27 mouse cellular contexts compared by ENCODE assay signal in the genomic region with DNA sequence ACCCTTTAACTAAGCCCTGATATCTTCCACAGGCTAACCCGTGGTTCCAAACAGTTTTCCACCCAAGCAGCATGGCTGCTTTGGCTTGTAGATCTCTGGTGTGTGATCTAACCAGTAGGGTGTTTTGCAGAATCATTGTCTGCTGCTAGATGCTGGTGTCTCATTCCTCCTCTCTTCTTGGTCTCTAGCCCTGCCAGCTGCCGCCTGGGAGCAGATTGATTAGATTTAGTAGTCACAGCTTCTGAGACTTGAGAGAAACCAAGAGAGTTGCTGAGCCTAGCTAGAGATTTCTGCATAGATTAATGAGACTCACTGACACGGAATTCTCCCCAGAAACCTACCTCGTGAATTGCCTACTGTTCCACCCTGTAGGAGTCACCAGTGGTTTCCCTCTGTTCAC.
DNase-seq lines count a peak whose midpoint lies in the region; ATAC-seq and TF ChIP-seq lines count a peak whose summit lies in the region.
"Had no signal": no experiment of that assay in that cellular context is flagged by ENCODE, and none has a peak within 500 bp of the region (broad histone marks: within the 10 kb centered on the region; RNA-seq: fewer than 3 reads in every experiment).

No protein-coding gene starts in this region.

- TF ChIP-seq POLR2A in cortical plate, adult 2 months (IDR thresholded peaks at IDR 0.05; ENCODE audit: extremely low read depth, insufficient read depth, low read length) = no peak

- WGBS in intestine, embryonic 14.5 days = 81% methylated on average over 4 of the region's 4 CpGs
- WGBS in intestine, embryonic 15.5 days = 78% methylated on average over 4 of the region's 4 CpGs
- 74% methylated on average over 4 of the region's 4 CpGs for WGBS in neural tube, embryonic 15.5 days

- H3K27ac ChIP-seq in intestine, embryonic 14.5 days (ENCODE audit: low read depth) = no peak overlapping the region
- H3K27ac ChIP-seq in intestine, embryonic 15.5 days = no peak overlapping the region
- peak overlapping the region; percentile 4; the same call in 1 of the 2 replicates for H3K27ac ChIP-seq in neural tube, embryonic 15.5 days (replicated peaks)
- peak overlapping the region; percentile 70; the same call in 1 of the 2 replicates for H3K27ac ChIP-seq in cortical plate, adult 2 months (ENCODE audit: insufficient read depth, low read length)
- H3K27ac ChIP-seq: embryonic facial prominence, embryonic 10.5 days; embryonic facial prominence, embryonic 13.5 days; forebrain, embryonic 10.5 days; forebrain, embryonic 13.5 days; gastrocnemius, adult 2 months; hindbrain, embryonic 10.5 days; hindbrain, embryonic 13.5 days had no signal

- no peak for ATAC-seq in intestine, embryonic 14.5 days (replicated peaks; ENCODE audit: low FRiP score, low TSS enrichment, low read depth)
- no peak for ATAC-seq in intestine, embryonic 15.5 days
- no peak for ATAC-seq in neural tube, embryonic 15.5 days (ENCODE audit: low FRiP score)
- ATAC-seq in erythroid progenitor cell, adult 5-6 weeks (replicated peaks; ENCODE audit: low FRiP score, poor library complexity, severe bottlenecking) = no peak
- ATAC-seq: activated CD4-positive, CD25-positive, alpha-beta regulatory T cell, adult 4 months; CD4-positive, CD25-positive, alpha-beta regulatory T cell, adult 4 months; forebrain, embryonic 13.5 days; forebrain, embryonic 16.5 days; intestine, postnatal 0 days had no signal

- H3K9me3 ChIP-seq in intestine, embryonic 14.5 days (ENCODE audit: control insufficient read depth, low read length) = no peaks in the 10 kb centered on the region
- H3K9me3 ChIP-seq in intestine, embryonic 15.5 days = no peaks in the 10 kb centered on the region
- H3K9me3 ChIP-seq in neural tube, embryonic 15.5 days (replicated peaks) = no peaks in the 10 kb centered on the region
- H3K9me3 ChIP-seq: embryonic facial prominence, embryonic 10.5 days; embryonic facial prominence, embryonic 13.5 days; forebrain, embryonic 10.5 days; forebrain, embryonic 13.5 days; hindbrain, embryonic 10.5 days; hindbrain, embryonic 13.5 days had no signal

- H3K36me3 ChIP-seq in intestine, embryonic 14.5 days (ENCODE audit: control insufficient read depth, insufficient read depth, low read length) = peaks cover 7% of the 10 kb centered on the region
- H3K36me3 ChIP-seq in intestine, embryonic 15.5 days = no peaks in the 10 kb centered on the region
- H3K36me3 ChIP-seq in neural tube, embryonic 15.5 days = no peaks in the 10 kb centered on the region

- no peaks in the 10 kb centered on the region for H3K4me1 ChIP-seq in intestine, embryonic 14.5 days (replicated peaks; ENCODE audit: control insufficient read depth, insufficient read depth, low read length)
- no peaks in the 10 kb centered on the region for H3K4me1 ChIP-seq in intestine, embryonic 15.5 days (replicated peaks)
- H3K4me1 ChIP-seq in neural tube, embryonic 15.5 days = no peaks in the 10 kb centered on the region
- peaks cover 7% of the 10 kb centered on the region for H3K4me1 ChIP-seq in cortical plate, adult 2 months (ENCODE audit: control insufficient read depth, insufficient read depth, low read length)
- H3K4me1 ChIP-seq: embryonic facial prominence, embryonic 10.5 days; embryonic facial prominence, embryonic 13.5 days; forebrain, embryonic 10.5 days; forebrain, embryonic 13.5 days; hindbrain, embryonic 10.5 days; hindbrain, embryonic 13.5 days had no signal

- H3K4me3 ChIP-seq in intestine, embryonic 14.5 days (ENCODE audit: low read depth, low read length) = no peak overlapping the region
- H3K4me3 ChIP-seq in intestine, embryonic 15.5 days (replicated peaks) = no peak overlapping the region
- H3K4me3 ChIP-seq in neural tube, embryonic 15.5 days (replicated peaks) = no peak overlapping the region
- H3K4me3 ChIP-seq in cortical plate, adult 2 months (ENCODE audit: insufficient read depth, low read length) = no peak overlapping the region
- H3K4me3 ChIP-seq: embryonic facial prominence, embryonic 10.5 days; embryonic facial prominence, embryonic 13.5 days; erythroblast, embryonic 14.5 days; forebrain, embryonic 10.5 days; forebrain, embryonic 13.5 days; gastrocnemius, adult 2 months; hindbrain, embryonic 10.5 days; hindbrain, embryonic 13.5 days had no signal

- H3K27me3 ChIP-seq in intestine, embryonic 14.5 days (replicated peaks; ENCODE audit: control insufficient read depth, insufficient read depth, low read length) = no peaks in the 10 kb centered on the region
- H3K27me3 ChIP-seq in intestine, embryonic 15.5 days (replicated peaks) = no peaks in the 10 kb centered on the region
- H3K27me3 ChIP-seq in neural tube, embryonic 15.5 days (replicated peaks) = no peaks in the 10 kb centered on the region
- H3K27me3 ChIP-seq: embryonic facial prominence, embryonic 13.5 days; forebrain, embryonic 13.5 days; hindbrain, embryonic 13.5 days had no signal

- no peak for TF ChIP-seq CTCF in cortical plate, adult 2 months (IDR thresholded peaks at IDR 0.05; ENCODE audit: extremely low read depth, insufficient read depth, low read length)

- H3K9ac ChIP-seq in intestine, embryonic 14.5 days (ENCODE audit: low read length) = no peak overlapping the region
- H3K9ac ChIP-seq in intestine, embryonic 15.5 days = no peak overlapping the region
- H3K9ac ChIP-seq in neural tube, embryonic 15.5 days (replicated peaks) = no peak overlapping the region
- H3K9ac ChIP-seq: embryonic facial prominence, embryonic 13.5 days; forebrain, embryonic 13.5 days; hindbrain, embryonic 13.5 days had no signal

- no peak overlapping the region for H3K4me2 ChIP-seq in intestine, embryonic 14.5 days (ENCODE audit: low read length)
- H3K4me2 ChIP-seq in intestine, embryonic 15.5 days (replicated peaks) = no peak overlapping the region
- no peak overlapping the region for H3K4me2 ChIP-seq in neural tube, embryonic 15.5 days
- H3K4me2 ChIP-seq: embryonic facial prominence, embryonic 13.5 days; forebrain, embryonic 13.5 days; heart, embryonic 11.5 days; hindbrain, embryonic 13.5 days had no signal

- peak; percentile 37 for DNase-seq in intestine, embryonic 14.5 days (ENCODE audit: low spot score)
- DNase-seq in neural tube, embryonic 10.5 days (ENCODE audit: extremely low spot score, low spot score) = no peak
- DNase-seq: adrenal gland, adult 8-10 months; adrenal gland, postnatal 25 days; cerebellum, adult 18-20 months; cerebellum, adult 9-11 months; cerebellum, postnatal 25 days; embryo, embryonic 11 days; gastrocnemius, adult 2 months; gastrocnemius, postnatal 14 days; heart, adult 11 months had no signal

Comparison
In these comparisons a context has a peak if more than half of its experiments do, and no peak if none do; other contexts are left out.
1. H3K27ac ChIP-seq: peak in neural tube, embryonic 15.5 days (single experiment) and cortical plate, adult 2 months (single experiment); none in intestine, embryonic 14.5 days (single experiment) and intestine, embryonic 15.5 days (single experiment).